Mouse (Mus musculus): ENCODE measurements around the gene Atg4b. TPM values are rescaled to one million over a fixed set of nuclear protein-coding genes. Genes with fewer than 3 reads are reported as not detected.
"Not testable (repeated sequence)": the region's sequence is repeated elsewhere in the genome, so short reads cannot be mapped to it uniquely, and the experiment has no call there.

Atg4b gene
- polyA plus RNA-seq, 3 experiments from 2014 or later: 57.6 to 85.3 (median 63.8) TPM

GRCm38 (mm10) chr1:93756154-93756553 is 4.9 kb downstream of the Atg4b start:
- no peak for ATAC-seq

DNA sequence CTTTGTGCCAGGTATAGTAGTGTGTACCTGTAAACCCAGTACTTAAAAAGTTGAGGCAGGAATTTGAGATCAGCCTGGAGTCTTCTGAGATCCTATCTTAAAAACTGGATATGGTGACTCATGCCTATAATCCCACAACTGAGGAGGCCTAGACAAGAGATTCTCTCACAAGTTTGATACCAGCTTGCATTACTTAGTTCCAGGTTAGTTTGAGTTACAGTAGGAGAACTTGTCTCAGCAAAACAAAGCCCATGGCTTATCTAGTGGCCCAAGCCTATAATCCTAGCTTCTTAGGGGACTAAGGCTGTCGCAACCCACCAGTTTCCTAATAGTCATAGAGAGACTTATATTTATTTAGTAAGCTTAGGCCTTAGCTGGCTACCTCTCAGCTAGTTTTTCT is 8.8 kb downstream of the Atg4b start:
- no peak for ATAC-seq

DNA sequence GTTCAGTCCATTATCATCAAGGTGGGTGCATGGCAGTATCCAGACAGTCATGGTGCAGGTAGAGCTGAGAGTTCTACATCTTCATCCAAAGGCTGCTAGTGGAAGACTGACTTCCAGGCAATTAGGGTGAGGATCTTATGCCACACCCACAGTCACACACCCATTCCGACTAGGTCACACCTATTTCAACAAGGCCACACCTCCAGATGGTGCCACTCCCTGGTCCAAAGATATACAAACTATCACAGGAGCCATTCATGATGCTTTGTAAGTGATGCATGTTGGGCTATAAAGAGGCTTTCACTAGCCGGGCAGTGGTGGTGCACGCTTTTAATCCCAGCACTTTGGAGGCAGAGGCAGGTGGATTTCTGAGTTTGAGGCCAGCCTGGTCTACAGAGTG is 12.2 kb downstream of the Atg4b start:
- not testable (repeated sequence) for ATAC-seq

DNA sequence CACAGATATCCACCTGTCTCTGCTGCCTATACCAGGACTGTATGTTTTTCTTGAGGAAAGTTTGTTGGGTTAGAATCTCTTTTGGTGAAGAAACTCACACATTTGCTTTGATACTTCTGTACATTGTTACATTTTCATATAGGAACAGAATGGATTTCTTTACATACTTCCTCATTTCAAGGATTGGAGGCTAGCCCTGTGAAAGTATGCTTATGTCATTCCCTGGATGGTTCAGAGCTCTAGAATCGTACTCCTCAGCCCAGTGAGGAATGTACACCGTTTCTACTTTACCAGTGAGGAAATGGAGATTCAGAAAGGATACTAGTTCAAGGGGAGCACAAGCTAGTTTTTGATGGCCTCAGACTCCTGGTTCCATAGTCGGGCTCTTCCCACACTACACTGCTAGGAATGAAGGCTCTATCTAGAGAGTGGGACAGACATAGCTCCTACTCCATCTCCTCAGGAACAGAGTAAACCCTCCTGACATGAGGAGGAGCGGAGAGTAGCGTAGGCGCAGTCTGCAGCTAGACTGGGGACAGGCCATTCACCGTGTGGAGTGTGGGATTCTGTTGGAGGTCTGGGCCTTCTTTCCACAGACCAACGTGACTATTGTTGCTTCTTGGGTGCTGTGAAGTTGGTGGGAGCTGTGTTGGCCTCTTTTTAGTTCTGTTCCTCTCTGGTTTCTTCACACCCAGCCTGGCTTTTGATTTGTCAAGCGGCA is 13.7 kb downstream of the Atg4b start:
- ATAC-seq: no peak

- ATAC-seq: no peak
These were observed 16.3 kb downstream of the Atg4b start for GRCm38 (mm10) chr1:93767600-93767999.

- no peak for ATAC-seq
These were observed 18.6 kb downstream of the Atg4b start for GRCm38 (mm10) chr1:93769901-93770300.

DNA sequence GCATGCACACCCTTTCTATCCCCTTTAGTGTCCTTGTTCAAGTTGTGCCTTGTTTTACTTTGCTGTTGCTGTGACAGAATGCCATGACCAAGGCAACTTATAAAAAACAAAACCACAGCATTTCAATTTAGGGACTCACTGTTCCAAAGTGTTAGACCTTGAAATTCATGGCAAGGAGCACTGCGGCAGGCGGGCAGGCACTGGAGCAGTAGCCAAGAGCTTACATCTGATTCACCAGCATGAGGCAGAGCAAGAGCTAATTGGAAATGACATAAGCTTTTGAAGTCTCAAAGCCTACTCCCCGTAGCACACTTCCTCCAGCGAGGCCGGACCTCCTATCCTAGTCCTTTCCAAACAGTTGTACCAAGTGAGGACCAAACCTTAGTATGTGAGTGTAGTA is 25.4 kb downstream of the Atg4b start:
- ATAC-seq: no peak

GRCm38 (mm10) chr1:93786912-93787311 is 35.6 kb downstream of the Atg4b start:
- ATAC-seq: no peak

GRCm38 (mm10) chr1:93794526-93794925 is 43.2 kb downstream of the Atg4b start:
- ATAC-seq: no peak

DNA sequence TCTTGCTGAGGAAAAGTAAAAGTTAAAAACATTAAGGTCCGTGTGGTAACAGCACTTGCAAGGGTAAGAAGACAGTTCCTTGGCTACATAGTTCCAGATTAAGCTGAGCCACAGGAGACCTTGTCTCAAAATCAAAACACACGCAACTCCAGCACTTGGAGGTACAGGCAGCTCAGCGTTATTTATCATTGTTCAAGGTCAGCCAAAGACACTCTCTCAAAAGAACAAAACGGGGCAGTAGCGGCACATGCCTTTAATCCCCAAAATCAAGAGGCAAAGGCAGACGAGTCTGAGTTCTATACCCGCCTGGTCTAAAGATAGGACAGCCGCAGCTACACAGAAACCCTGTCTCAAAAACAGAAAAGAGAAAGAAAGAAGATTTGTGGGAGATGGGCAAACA is 44.6 kb downstream of the Atg4b start:
- no peak for ATAC-seq

DNA sequence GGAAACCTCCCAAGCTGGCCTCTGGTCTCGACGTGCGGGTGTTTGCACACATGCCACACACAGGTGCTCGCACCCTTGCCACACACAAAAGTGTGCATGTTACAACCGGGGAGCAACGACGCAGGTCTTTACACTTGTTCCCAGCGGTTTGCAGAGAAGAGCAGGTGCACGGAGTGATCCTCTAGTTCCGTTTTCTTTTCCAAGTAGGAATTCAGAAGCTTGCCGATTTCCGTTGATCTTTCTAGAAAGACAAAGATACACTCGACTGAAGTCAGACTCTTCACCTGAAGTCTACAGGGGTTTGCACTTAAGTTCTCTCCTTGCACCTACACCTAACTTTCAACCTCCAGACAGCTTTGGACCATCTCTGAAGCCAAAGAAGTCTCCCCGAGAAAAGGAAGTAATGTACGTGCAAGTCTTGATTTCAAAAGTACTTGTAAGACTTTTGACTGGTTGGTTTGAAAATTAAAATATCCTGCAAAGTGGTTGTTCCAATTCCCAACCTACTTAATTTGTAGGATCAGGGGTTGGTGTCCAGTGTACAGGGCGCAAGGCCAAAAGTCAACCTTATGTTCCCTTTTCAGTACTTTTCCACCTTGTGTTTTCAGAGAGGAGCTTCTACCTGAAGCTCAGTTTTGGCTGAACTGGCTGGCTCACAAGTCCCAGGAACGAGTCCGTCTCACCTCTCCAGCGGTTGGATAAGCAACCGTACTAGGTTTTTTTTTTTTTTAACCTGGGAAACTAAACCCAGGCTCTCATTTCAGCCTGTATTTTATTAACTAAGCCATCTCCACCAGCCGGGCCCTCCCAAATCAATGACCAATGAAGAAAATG is 49.6 kb downstream of the Atg4b start:
- no peak for ATAC-seq

- ATAC-seq: peak; percentile 75
These were observed 50.5 kb downstream of the Atg4b start, which contains the start of gene Dtymk for GRCm38 (mm10) chr1:93801741-93802238. Dtymk (minus strand) TSS chr1:93801934.

GRCm38 (mm10) chr1:93802771-93803170 is 51.5 kb downstream of the Atg4b start:
- no peak for ATAC-seq

- peak; percentile 76 for ATAC-seq
These were observed 52.5 kb downstream of the Atg4b start, which contains the start of gene Ing5 for GRCm38 (mm10) chr1:93803556-93804507. Ing5 (plus strand) TSS chr1:93803965.

GRCm38 (mm10) chr1:93804818-93805217 is 53.5 kb downstream of the Atg4b start:
- no peak for ATAC-seq

GRCm38 (mm10) chr1:93805221-93805951 is 54.1 kb downstream of the Atg4b start:
- no peak for ATAC-seq

DNA sequence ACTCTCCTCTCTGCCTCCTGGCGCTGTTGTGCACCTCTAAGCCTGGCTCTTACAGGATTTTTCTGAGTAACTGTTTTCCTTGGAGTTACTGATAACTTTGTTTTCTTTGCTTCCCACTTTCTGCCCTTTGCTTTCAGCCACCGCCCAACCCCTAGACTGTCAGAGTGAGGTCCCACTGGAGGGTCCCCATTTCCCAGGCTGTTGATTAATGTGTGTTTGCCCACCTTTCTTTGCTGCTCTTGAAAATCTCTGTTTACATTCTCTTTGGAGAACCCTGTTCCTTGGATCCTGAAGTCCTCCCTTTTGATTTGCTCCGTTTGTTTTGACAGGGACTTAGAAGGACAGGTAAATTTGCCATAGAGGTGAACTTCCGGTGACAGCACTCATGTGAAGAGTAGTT is 57.6 kb downstream of the Atg4b start:
- no peak for ATAC-seq

- ATAC-seq: no peak
These were observed 58.7 kb downstream of the Atg4b start for GRCm38 (mm10) chr1:93810011-93810410.

DNA sequence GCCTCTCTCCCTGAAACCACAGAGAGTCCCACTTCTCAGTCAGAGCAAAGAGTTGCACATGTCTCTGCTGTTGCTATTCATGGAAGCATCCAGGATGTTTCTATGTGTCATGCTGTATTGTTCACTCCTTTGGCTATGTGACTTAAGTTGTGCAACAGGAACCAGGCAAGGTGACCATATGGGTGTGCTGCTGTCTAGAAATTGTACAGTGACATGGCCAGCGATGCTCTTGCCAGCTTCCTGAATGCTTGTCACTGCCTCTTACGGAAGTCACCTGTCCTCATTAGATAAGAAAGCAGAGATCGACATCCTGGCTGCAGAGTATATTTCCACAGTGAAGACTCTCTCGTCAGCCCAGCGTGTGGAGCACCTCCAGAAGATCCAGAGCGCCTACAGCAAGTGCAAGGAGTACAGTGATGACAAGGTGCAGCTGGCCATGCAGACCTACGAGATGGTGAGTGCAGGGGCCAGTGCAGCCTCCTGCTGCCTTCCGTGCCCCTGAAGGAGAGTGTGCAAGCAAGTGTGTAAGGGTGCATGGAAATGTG is 60.3 kb downstream of the Atg4b start:
- no peak for ATAC-seq

- no peak for ATAC-seq
These were observed 66.7 kb downstream of the Atg4b start for GRCm38 (mm10) chr1:93817823-93818532.

GRCm38 (mm10) chr1:93818722-93819121 is 67.4 kb downstream of the Atg4b start:
- ATAC-seq: no peak

Measured in inflammation-experienced regulatory T-cells, adult 6 months (primary cell).